Mouse (Mus musculus) adrenal gland, adult 2 months (tissue): ENCODE measurements at regions not wholly inside any gene's neighbourhood (a gene's known extent, or its start where the extent isn't known, plus 50 kb on each side); places are given as distances from the start of the nearest gene placed in this dataset.

Source experiments
- DNase-seq: peaks from one replicate; pipeline ENCODE4 v3.0.0; 2021

GRCm38 (mm10) chr7:134436917-134437316 is 51.5 kb upstream of the D7Ertd443e start:
- no peak for DNase-seq

GRCm38 (mm10) chr7:134439281-134439680 is 53.8 kb upstream of the D7Ertd443e start:
- DNase-seq: no peak

GRCm38 (mm10) chr7:134445008-134445806 is 59.7 kb upstream of the D7Ertd443e start:
- no peak for DNase-seq

GRCm38 (mm10) chr7:134447648-134448202 is 62.3 kb upstream of the D7Ertd443e start:
- DNase-seq: no peak

GRCm38 (mm10) chr7:134448831-134449230 is 63.4 kb upstream of the D7Ertd443e start:
- no peak for DNase-seq

GRCm38 (mm10) chr7:134462677-134463076 is 77.2 kb upstream of the D7Ertd443e start:
- no peak for DNase-seq

GRCm38 (mm10) chr7:134463380-134463779 is 77.9 kb upstream of the D7Ertd443e start:
- DNase-seq: no peak

- no peak for DNase-seq
These were observed 81.8 kb upstream of the D7Ertd443e start for GRCm38 (mm10) chr7:134467216-134467615.

GRCm38 (mm10) chr7:134471286-134471685 is 85.8 kb upstream of the D7Ertd443e start:
- peak; percentile 30 for DNase-seq

GRCm38 (mm10) chr7:134491326-134491725 is 105.9 kb upstream of the D7Ertd443e start:
- no peak for DNase-seq

GRCm38 (mm10) chr7:134497219-134497618 is 111.8 kb upstream of the D7Ertd443e start:
- no peak for DNase-seq

GRCm38 (mm10) chr7:134497870-134498269 is 112.4 kb upstream of the D7Ertd443e start:
- no peak for DNase-seq

- DNase-seq: peak; percentile 44
These were observed 113.3 kb upstream of the D7Ertd443e start for GRCm38 (mm10) chr7:134498716-134499115.

GRCm38 (mm10) chr7:134499429-134499828 is 114.0 kb upstream of the D7Ertd443e start:
- DNase-seq: no peak

- DNase-seq: no peak
These were observed 114.7 kb upstream of the D7Ertd443e start for GRCm38 (mm10) chr7:134500210-134500609.

GRCm38 (mm10) chr7:134501079-134501478 is 115.6 kb upstream of the D7Ertd443e start:
- DNase-seq: no peak

- no peak for DNase-seq
These were observed 125.0 kb upstream of the D7Ertd443e start for GRCm38 (mm10) chr7:134510333-134510928.

GRCm38 (mm10) chr7:134519372-134519975 is 134.0 kb upstream of the D7Ertd443e start:
- no peak for DNase-seq

GRCm38 (mm10) chr7:134523897-134524296 is 138.4 kb upstream of the D7Ertd443e start:
- no peak for DNase-seq

GRCm38 (mm10) chr7:134525041-134525440 is 139.6 kb upstream of the D7Ertd443e start:
- no peak for DNase-seq

- DNase-seq: no peak
These were observed 140.0 kb upstream of the D7Ertd443e start for GRCm38 (mm10) chr7:134525461-134525860.

GRCm38 (mm10) chr7:134527351-134527750 is 141.9 kb upstream of the D7Ertd443e start:
- DNase-seq: peak; percentile 33

GRCm38 (mm10) chr7:134528026-134528425 is 142.4 kb upstream of the Dock1 start:
- DNase-seq: peak; percentile 46
